Mouse (Mus musculus): Measurements from ENCODE around the gene Rs1. TPM values are rescaled to one million over a fixed set of nuclear protein-coding genes. Genes with fewer than 3 reads are reported as not detected.

Gene Rs1
- polyA plus RNA-seq (2012; rRNA removed): not detected in 2 replicates

DNA sequence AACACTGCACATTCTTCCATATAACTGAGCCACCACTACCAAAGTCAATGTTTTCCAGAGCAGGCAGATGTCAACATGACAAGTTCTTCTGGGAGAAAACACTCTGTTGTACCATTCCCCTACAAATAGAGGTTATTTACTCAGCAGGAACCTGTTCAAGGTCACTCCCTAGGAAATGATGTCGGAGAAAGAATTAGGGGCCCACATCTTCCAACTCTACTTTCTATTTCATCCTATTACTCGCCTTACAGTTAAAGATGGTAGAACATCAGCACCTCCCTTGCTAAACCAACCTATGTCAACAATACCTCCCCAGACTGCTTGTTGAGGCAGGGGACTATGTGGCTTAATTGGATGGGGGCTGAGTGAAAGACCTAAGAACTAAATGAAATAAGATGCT lies at the start of gene Rs1:
Gene Rs1 (plus strand): TSS at position 301 of the 400 bp plus-strand sequence.
- no peak within 1 kb of the TSS for H3K4me3 ChIP-seq (ENCODE audit: control insufficient read depth, insufficient read depth, low read length)
- H3K27ac ChIP-seq (ENCODE audit: control insufficient read depth, insufficient read depth, low read length): no peak within 1 kb of the TSS
- no peak for DNase-seq
- no peak for TF ChIP-seq CTCF (IDR thresholded peaks at IDR 0.05; ENCODE audit: borderline replicate concordance, control insufficient read depth, extremely low read depth, insufficient read depth, low read length, poor library complexity)
- TF ChIP-seq POLR2A (IDR thresholded peaks at IDR 0.05; ENCODE audit: control insufficient read depth, extremely low read depth, insufficient read depth, low read length, poor library complexity): no peak
- H3K4me1 ChIP-seq (replicated peaks; ENCODE audit: control insufficient read depth, insufficient read depth, low read length): no peaks in the 10 kb centered on the region
- H3K27me3 ChIP-seq (ENCODE audit: control insufficient read depth, insufficient read depth, low read length): no peaks in the 10 kb centered on the region
- H3K36me3 ChIP-seq (ENCODE audit: control insufficient read depth, insufficient read depth, low read length): no peaks in the 10 kb centered on the region
- WGBS: 98% methylated on average over 2 of the region's 2 CpGs

DNA sequence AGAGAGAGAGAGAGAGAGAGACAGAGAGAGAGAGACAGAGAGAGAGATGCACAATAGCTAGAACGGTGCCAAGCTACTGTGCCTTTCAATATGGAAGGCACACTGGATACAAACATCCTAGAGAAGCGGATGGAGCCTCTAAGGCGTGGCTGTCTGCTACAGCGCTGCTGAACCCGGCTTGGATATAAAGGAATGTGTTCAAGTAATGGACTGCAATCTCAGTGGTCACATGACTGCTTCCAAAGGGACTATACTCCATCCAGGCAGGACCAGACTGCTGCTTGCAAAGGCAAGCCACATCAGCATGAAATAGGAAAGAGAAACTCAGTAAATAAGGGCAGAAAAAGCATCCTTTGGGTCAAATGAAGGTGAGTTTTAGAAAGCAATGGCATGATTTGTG lies 32.2 kb upstream of the Rs1 start, which contains the start of gene Ppef1:
Gene Ppef1 (minus strand): TSS at position 116 of the 400 bp plus-strand sequence.
- no peaks in the 10 kb centered on the region for H3K27me3 ChIP-seq (ENCODE audit: control insufficient read depth, insufficient read depth, low read length)
- TF ChIP-seq CTCF (IDR thresholded peaks at IDR 0.05; ENCODE audit: borderline replicate concordance, control insufficient read depth, extremely low read depth, insufficient read depth, low read length, poor library complexity): no peak
- TF ChIP-seq POLR2A (IDR thresholded peaks at IDR 0.05; ENCODE audit: control insufficient read depth, extremely low read depth, insufficient read depth, low read length, poor library complexity): no peak
- no peak within 1 kb of the TSS for H3K4me3 ChIP-seq (ENCODE audit: control insufficient read depth, insufficient read depth, low read length)
- H3K36me3 ChIP-seq (ENCODE audit: control insufficient read depth, insufficient read depth, low read length): no peaks in the 10 kb centered on the region
- WGBS: 92% methylated on average over 5 of the region's 5 CpGs
- no peak within 1 kb of the TSS for H3K27ac ChIP-seq (ENCODE audit: control insufficient read depth, insufficient read depth, low read length)
- H3K4me1 ChIP-seq (replicated peaks; ENCODE audit: control insufficient read depth, insufficient read depth, low read length): no peaks in the 10 kb centered on the region
- no peak for DNase-seq

DNA sequence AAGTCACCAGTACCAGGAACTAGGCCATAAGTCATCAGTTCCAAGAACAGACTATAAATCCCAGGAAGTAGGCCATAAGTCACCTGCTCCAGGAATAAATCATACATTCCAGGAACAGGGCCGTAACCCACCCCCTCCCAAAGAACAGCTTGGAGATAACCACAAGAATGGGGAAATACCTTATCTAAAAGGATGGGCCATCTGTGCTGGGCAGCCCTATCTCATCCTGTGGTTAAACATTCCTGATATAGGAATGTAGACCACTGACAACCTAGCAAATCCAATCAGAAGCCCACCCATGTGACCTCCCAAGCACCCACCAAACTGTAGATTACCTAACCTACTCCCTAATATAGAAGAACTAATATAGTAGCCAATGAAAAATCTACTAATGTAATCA lies 22.4 kb upstream of the Rs1 start:
- H3K27me3 ChIP-seq (ENCODE audit: control insufficient read depth, insufficient read depth, low read length): no peaks in the 10 kb centered on the region
- no peaks in the 10 kb centered on the region for H3K36me3 ChIP-seq (ENCODE audit: control insufficient read depth, insufficient read depth, low read length)
- H3K4me3 ChIP-seq (ENCODE audit: control insufficient read depth, insufficient read depth, low read length): no peak overlapping the region
- no peaks in the 10 kb centered on the region for H3K4me1 ChIP-seq (replicated peaks; ENCODE audit: control insufficient read depth, insufficient read depth, low read length)
- DNase-seq: no peak
- 90% methylated on average over 1 of the region's 1 CpGs for WGBS
- TF ChIP-seq POLR2A (IDR thresholded peaks at IDR 0.05; ENCODE audit: control insufficient read depth, extremely low read depth, insufficient read depth, low read length, poor library complexity) (no peak), CTCF (IDR thresholded peaks at IDR 0.05; ENCODE audit: borderline replicate concordance, control insufficient read depth, extremely low read depth, insufficient read depth, low read length, poor library complexity) (no peak)
- no peak overlapping the region for H3K27ac ChIP-seq (ENCODE audit: control insufficient read depth, insufficient read depth, low read length)

DNA sequence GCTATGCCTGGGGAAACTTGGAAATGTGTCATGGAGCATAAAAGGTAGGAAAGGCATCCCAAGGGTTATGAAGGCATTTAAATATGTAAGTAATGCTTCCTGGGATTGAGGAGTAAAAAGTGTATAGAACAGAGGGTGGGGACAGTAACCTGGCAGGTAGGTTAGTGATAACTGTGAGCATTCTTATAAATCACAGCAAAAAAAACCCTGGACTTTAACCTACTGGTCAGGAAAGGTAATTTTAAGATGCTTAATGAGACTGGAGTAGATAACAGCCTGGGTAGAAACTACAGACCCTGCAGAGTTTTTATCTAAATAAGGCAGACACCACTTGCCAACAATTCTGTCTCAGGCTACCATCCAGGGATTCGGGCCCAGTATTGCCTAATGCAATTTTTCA lies 19.2 kb upstream of the Rs1 start:
- DNase-seq: no peak
- H3K4me3 ChIP-seq (ENCODE audit: control insufficient read depth, insufficient read depth, low read length): no peak overlapping the region

DNA sequence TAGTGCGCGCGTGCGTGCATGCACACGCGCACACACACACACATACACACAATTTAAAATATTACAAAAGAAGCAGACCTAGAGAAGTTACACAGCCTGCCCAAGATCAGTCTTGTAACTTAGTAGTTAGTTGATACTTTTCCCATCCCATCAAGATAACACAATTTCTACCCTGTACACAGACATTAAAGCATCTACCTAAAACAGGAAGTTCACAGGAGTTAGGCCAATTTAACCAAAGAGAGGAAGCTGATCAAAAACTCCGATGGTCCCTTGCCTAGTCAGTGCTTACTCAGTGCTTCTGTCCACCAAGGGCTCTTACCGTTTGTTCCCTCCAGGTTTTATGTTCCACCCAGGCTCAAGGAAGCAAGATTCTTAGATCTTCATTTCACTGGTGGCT lies 17.0 kb upstream of the Rs1 start:
- no peak overlapping the region for H3K4me3 ChIP-seq (ENCODE audit: control insufficient read depth, insufficient read depth, low read length)
- no peaks in the 10 kb centered on the region for H3K4me1 ChIP-seq (replicated peaks; ENCODE audit: control insufficient read depth, insufficient read depth, low read length)
- H3K36me3 ChIP-seq (ENCODE audit: control insufficient read depth, insufficient read depth, low read length): no peaks in the 10 kb centered on the region
- DNase-seq: no peak
- TF ChIP-seq POLR2A (IDR thresholded peaks at IDR 0.05; ENCODE audit: control insufficient read depth, extremely low read depth, insufficient read depth, low read length, poor library complexity) (no peak), CTCF (IDR thresholded peaks at IDR 0.05; ENCODE audit: borderline replicate concordance, control insufficient read depth, extremely low read depth, insufficient read depth, low read length, poor library complexity) (no peak)
- 76% methylated on average over 8 of the region's 8 CpGs for WGBS
- no peaks in the 10 kb centered on the region for H3K27me3 ChIP-seq (ENCODE audit: control insufficient read depth, insufficient read depth, low read length)
- H3K27ac ChIP-seq (ENCODE audit: control insufficient read depth, insufficient read depth, low read length): no peak overlapping the region

More for the DNA sequence above, 19.2 kb upstream of the Rs1 start:
- H3K36me3 ChIP-seq (ENCODE audit: control insufficient read depth, insufficient read depth, low read length): no peaks in the 10 kb centered on the region
- H3K4me1 ChIP-seq (replicated peaks; ENCODE audit: control insufficient read depth, insufficient read depth, low read length): no peaks in the 10 kb centered on the region
- no peaks in the 10 kb centered on the region for H3K27me3 ChIP-seq (ENCODE audit: control insufficient read depth, insufficient read depth, low read length)
- H3K27ac ChIP-seq (ENCODE audit: control insufficient read depth, insufficient read depth, low read length): no peak overlapping the region
- TF ChIP-seq CTCF (IDR thresholded peaks at IDR 0.05; ENCODE audit: borderline replicate concordance, control insufficient read depth, extremely low read depth, insufficient read depth, low read length, poor library complexity): no peak
- no peak for TF ChIP-seq POLR2A (IDR thresholded peaks at IDR 0.05; ENCODE audit: control insufficient read depth, extremely low read depth, insufficient read depth, low read length, poor library complexity)
- 95% methylated on average over 1 of the region's 1 CpGs for WGBS

DNA sequence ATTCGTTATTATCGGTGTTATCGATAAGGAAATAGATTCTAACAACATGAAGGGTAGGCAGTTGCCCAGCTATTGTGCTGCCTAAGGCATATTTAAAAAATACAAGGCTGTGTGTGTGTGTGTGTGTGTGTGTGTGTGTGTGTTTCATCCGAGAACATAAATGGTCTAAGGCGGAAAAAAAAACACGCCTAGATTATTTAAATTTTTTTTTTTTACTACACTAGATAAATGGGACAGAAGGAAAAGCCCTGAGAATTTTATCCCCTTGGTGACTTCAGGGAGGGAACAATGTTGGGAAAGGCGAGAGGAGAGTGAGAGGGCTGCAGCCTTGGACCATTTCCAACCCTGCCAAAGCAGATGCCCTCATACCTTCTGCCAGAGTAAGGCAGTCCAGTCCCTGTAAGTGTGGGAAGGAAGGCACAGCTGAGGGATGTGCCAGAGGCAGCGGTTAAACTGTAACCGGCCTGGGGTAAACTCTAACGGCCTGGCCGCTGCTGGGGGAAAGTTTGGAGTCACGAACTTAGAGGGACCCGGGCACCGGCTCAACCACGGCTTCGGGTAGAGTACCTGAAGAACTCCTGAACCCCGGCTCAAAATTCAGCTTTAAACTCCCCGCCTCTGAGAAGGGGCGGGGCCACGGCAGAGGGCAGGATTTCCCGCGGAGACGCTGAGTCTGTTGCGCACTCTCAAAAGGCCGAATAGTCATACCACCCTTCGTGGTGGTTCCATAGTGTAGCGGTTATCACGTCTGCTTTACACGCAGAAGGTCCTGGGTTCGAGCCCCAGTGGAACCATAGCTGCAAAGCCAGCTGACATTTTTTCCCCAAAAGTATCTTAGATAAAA lies 2.2 kb upstream of the Rs1 start:
- DNase-seq: peak; percentile 87
- H3K27ac ChIP-seq (ENCODE audit: control insufficient read depth, insufficient read depth, low read length): no peak overlapping the region

More for the DNA sequence above, 2.2 kb upstream of the Rs1 start:
- Histone ChIP-seq H3K27me3 (ENCODE audit: control insufficient read depth, insufficient read depth, low read length) (no peaks in the 10 kb centered on the region), H3K4me3 (ENCODE audit: control insufficient read depth, insufficient read depth, low read length) (peak overlapping the region; percentile 45), H3K36me3 (ENCODE audit: control insufficient read depth, insufficient read depth, low read length) (no peaks in the 10 kb centered on the region), H3K4me1 (replicated peaks; ENCODE audit: control insufficient read depth, insufficient read depth, low read length) (no peaks in the 10 kb centered on the region)
- TF ChIP-seq CTCF (IDR thresholded peaks at IDR 0.05; ENCODE audit: borderline replicate concordance, control insufficient read depth, extremely low read depth, insufficient read depth, low read length, poor library complexity): no peak
- no peak for TF ChIP-seq POLR2A (IDR thresholded peaks at IDR 0.05; ENCODE audit: control insufficient read depth, extremely low read depth, insufficient read depth, low read length, poor library complexity)
- WGBS: 14% methylated on average over 30 of the region's 30 CpGs

All from thymus, adult 2 months (tissue).